Mouse (Mus musculus) large intestine, adult 2 months (tissue): ENCODE results near the gene Nle1. TPM values are rescaled to one million over a fixed set of nuclear protein-coding genes. Genes with fewer than 3 reads are reported as not detected.
A peak's percentile ranks its signal among the peaks of the same experiment; 100 is the strongest.

Experiments used
- DNase-seq: peaks from one replicate; pipeline ENCODE4 v3.0.0-alpha.2; 2012; ENCODE audit warnings: low read depth, low spot score
- WGBS: fragments of 180-500 bp; shearing (Covaris S2); methylation state at CpG from one replicate; pipeline ENCODE4 v1.1.7; 2018; 5-methylcytosine and 5-hydroxymethylcytosine counted together
- polyA plus RNA-seq: library from polyadenylated mRNA; depleted of rRNA; stranded (reverse); fragments of >200 nt; gene quantifications from 2 replicates; pipeline ENCODE4 v1.2.3, GENCODE M21; 2012

The Nle1 gene
- polyA plus RNA-seq, 1 experiment = 27.7 TPM

DNA sequence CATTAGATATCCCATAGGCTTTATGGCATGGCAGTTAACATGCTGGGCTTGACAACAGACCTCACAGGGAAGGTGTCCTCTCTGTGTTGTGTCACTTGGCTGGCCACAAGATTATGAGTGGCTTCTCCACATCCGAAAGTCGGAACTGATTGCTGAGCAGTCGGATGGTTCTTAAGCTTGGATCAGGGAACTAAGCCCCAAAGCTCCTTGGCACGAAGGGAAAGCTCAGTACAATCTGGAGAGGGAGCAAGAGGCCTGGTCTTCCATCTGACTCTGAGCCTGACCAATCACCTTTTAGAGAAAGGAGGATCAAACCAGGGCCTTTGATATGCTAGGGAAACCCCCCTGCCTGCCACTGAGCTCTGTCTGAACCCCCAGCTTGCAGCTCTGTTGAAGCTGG, 13.5 kb upstream of the Nle1 start:
- 76% methylated on average over 4 of the region's 4 CpGs for WGBS
- DNase-seq = no peak

DNA sequence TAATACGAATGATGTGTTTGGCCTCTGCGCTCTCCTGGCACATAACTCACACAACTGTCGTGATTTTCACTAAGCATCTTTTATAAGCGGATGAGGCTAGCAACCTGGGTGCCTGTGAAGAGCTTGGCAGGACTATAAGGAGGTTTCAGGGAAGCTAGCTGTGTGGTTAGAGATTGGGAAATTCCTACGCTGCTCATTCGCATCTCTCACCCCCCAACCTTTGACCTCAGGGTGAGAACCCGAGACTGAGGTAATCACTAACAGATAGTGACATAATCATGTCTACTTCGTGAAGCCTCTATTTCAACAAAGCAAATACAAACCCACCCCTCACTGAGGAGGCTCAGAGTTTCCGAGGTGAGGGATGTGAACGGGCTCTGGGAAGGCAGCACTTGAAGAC, 12.6 kb upstream of the Nle1 start:
- DNase-seq = no peak
- 48% methylated on average over 10 of the region's 10 CpGs for WGBS

DNA sequence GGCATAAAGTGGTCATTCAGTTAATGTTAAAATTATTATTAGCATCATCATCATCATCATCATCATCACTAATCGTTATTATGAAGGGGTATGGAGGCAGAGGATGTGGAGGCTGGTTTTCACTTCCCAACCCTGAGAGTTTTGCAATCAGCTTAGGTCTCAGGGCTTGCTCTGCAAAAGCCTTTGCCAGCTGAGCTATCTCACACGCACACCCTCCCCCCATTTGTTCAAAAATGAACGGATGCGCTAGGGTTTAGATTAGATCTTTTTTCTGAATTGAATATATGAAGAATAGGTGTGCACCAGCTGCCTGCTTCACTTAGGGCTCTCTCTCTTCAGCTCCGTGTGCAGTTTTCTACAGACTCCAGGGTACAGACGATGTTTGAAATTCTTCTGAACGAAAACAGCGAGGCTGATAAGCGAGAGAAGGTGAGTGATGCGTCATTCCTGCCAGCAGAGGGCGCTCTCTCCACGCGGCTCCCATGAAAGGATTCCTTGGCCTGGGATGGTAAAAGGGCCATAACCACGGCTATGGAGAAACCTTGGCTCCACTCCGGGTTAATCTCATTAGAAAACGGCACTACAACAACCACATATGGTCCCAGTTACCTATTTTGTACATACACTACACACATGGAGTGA, 6.6 kb upstream of the Nle1 start:
- peak; percentile 56 for DNase-seq
- 7% methylated on average over 16 of the region's 16 CpGs for WGBS

DNA sequence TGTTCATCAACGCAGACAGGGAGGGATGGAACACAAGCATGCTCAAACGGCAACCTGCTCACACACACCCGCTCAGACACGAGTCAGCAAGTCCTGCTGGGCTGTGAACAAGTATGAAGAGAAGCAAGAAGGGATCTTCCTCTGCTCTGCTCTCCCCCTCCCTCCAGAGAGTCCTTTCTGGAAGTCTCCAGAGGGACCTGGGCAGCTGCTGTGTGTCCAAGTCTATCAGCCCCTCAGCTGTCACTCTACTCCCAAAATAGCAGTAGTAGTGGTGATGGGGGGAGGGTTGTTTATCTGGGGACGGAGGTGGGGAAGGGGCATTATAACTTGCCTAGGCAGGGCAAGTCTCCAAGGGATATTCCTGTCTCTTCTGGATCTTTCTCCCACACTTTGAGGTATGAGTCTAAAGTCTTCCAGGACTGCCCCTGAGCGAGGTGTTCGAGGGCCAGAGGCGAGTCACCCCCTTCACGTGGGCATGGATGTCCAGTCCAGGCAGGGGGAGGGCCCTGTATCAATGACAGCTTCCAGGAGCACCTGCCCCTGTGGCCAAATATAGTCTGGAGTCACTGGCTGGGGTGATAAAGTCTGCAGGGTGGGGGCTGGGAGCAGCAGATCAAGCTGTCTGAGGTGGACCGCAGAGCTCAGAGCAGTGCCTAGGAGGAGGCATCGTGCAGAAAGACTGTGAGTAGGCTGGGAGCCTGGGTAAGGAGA, 2.6 kb upstream of the Nle1 start:
- 68% methylated on average over 11 of the region's 11 CpGs for WGBS
- DNase-seq = no peak

DNA sequence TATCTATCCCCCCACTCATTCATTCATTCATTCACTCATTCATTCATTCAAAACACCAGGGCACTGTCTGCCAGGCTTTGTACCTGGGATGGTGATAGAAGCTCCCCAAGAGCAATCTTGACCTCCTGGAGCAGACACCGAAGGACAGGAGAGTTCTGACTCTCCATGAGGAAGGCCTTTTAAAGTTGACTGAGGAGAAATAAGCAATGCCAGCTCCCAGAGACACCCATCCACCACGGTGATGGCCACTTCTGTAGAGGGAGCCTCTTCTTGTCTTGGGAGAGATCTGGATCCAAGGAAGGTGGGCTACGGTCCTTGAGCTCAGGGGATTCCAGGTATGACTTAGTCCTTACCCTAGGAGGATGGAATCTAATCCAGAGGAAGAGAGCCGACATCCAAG, 2.0 kb upstream of the Nle1 start, which contains the start of gene Unc45b:
TSS of gene Unc45b (plus strand) at position 301 of the 400 bp plus-strand sequence.
- WGBS = 88% methylated on average over 4 of the region's 4 CpGs
- no peak for DNase-seq

DNA sequence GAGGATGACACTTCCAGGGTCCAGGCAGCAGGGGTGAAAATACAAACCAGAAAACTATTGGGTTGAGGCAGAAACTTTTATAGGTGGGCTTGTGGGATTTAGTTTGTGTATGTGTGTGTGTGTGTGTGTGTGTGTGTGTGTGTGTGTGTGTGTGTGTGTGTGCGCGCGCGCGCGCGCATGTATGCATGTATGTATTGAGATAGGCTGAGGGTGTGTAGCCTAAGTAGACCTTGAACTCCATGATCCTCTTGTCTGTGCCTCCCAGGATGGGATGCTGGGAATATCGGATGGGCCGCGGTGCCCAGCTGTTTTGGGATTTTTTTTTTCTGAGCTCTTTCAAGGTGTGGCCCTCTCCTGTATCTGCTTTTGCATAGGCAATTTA, 388 bp upstream of the Nle1 start:
- 66% methylated on average over 10 of the region's 10 CpGs for WGBS

DNA sequence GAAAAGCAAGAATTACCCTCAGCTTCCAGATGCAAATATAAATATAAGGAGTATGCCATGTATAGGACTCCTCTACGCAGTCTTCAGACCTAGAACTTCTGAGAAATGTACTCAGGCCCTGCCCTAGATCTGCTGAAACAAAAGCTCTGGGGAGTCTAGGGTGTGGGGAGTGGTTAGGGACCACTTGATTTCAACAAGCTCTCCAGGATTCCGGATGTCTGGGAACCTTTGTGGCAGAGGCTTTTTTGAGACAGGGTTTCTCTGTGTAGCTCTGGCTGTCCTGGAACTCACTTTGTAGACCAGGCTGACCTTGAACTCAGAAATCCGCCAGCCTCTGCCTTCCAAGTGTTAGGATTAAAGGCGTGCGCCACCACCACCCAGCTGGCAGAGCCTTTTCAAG, 2.4 kb downstream of the Nle1 start:
- WGBS = 92% methylated on average over 5 of the region's 5 CpGs
- DNase-seq = no peak

More for the DNA sequence above, 388 bp upstream of the Nle1 start:
- no peak for DNase-seq

DNA sequence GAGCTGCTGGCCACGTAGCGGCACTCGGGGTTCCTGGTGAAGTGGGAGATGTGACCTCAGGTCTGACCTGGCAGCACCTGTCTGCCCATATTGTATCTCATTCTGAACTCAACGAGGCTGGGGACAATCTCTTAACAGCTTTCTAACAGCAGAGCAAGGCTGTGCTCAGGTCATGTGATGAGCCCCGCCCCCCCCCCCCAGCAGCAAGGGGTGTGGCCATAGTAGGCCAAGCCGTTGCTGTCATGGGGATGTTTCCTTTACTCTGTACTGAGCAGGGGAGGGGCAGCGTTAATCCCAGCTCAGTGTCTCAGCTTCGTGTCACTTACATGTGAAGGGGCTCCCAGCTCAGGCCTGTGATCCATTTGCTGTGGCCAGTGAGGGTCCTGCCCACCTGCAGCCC, 3.3 kb downstream of the Nle1 start:
- DNase-seq = no peak
- WGBS = 55% methylated on average over 8 of the region's 8 CpGs

DNA sequence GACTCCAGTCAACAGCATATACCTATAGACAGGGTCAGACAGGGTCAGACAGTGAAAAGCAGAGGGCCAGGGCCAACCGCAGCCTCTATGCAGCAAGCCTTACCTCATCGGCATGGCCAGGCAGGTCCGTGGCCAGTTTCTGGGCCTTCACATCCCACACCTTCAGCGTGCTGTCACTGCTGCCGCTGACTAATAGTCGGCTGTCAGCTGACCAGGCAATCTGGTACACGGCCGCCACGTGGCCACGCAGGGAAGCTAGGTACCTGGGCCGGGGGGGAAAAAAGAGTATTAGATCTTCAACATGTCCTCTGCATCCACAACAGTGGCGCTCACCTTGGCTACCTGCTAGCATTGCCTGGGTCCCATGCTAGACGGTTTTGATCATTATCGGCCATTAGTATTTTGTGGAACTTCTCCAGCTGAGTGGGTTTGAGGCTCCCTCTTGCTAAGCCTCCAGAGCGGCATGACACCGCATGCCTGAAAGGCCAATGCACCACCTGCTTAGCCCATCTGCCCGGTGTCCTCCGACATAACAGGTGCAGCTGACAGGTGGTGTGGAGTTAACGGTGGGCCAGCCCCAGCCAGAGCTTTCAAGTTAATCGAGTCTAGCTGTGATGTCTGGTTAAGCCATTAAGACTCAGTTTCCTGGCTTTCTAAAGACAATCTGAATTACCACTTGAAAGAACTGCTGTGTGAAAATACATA, 6.5 kb downstream of the Nle1 start:
- DNase-seq = no peak
- 92% methylated on average over 20 of the region's 20 CpGs for WGBS

DNA sequence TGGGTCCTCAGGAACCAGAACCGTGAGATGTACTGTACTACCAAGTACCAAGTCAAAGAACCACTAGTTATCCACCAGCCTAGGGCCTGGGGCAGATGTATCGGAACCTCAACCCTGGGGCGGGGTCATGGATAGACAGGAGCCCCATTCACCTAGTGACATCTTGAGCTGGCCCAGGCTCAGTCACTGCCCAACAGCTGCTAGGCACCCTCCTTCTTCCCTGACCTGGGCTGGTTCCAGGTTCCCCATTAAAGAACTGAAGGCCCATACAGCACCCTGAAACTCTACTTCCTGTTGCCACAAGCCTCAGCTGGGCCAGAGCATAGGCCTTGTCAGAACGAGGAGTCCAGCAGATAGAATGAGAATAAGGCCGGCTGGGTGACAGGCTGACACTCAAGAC, 8.5 kb downstream of the Nle1 start:
- 88% methylated on average over 5 of the region's 5 CpGs for WGBS
- DNase-seq = no peak

DNA sequence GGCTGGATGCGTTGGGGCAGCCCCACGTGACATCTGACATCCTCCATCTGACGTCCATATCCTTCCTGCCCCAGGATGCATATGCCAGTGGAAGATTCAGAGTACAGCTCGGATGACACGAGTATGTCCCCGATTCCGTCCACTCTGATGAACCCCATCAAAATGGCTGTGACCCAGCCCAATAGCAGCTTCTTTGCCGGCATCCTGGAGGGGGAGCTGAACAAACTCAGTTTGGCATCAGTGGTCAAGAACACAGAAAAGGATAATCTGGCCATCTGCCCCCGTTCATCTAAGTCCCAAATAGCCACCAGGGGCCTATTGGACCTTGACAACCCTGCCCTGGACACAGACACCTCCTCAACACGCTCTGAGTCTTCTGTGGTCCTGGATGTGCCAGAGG, 10.7 kb downstream of the Nle1 start:
- no peak for DNase-seq
- WGBS = 87% methylated on average over 10 of the region's 10 CpGs

DNA sequence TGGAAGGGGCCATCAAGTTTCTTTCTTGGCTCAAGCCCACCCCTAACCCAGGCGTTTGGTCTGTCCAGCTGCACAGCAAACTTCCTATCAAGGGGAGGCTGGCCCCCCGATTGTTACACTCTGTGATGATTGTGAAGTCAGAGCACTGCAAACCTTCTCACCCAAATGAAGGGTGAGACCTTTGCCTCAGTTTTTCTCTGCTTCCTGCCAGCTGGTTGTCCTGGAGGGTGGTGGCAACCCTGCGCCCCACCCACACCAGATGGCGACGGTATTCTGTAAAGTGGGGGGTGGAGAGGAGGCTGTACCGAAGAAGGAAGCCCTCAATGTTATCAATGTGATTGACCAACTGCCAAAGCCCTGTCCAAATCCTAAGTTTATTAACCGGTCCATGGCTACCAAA, 16.3 kb downstream of the Nle1 start, which contains the start of gene Fndc8:
TSS of gene Fndc8 (plus strand) at position 189 of the 400 bp plus-strand sequence.
- no peak for DNase-seq
- 20% methylated on average over 7 of the region's 7 CpGs for WGBS

DNA sequence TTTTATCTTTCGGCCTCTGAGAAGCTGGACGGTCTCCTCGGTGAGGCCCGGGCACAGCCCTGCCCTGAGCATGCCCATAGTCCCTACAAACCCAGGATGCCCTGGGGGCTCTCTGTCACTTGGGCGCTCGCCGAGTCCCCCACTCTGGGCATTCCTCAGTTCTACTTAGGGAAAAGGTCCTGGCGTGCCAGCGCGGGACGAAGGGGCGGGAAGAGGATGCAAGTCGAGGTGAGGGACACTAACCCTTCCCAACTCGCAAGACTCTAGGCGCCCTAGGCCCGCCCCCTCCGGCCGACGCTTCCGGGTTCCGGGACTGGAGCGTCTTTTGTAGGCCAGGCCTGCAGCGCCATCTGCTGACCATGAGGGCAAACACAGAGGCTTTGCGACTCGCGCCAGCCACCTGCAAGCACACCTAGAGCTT, 17.9 kb downstream of the Nle1 start, which contains the start of gene Rad51d:
TSS of gene Rad51d (minus strand) at position 273 of the 421 bp plus-strand sequence.
- under 1% methylated on average over 26 of the region's 26 CpGs for WGBS
- DNase-seq = peak; percentile 95

DNA sequence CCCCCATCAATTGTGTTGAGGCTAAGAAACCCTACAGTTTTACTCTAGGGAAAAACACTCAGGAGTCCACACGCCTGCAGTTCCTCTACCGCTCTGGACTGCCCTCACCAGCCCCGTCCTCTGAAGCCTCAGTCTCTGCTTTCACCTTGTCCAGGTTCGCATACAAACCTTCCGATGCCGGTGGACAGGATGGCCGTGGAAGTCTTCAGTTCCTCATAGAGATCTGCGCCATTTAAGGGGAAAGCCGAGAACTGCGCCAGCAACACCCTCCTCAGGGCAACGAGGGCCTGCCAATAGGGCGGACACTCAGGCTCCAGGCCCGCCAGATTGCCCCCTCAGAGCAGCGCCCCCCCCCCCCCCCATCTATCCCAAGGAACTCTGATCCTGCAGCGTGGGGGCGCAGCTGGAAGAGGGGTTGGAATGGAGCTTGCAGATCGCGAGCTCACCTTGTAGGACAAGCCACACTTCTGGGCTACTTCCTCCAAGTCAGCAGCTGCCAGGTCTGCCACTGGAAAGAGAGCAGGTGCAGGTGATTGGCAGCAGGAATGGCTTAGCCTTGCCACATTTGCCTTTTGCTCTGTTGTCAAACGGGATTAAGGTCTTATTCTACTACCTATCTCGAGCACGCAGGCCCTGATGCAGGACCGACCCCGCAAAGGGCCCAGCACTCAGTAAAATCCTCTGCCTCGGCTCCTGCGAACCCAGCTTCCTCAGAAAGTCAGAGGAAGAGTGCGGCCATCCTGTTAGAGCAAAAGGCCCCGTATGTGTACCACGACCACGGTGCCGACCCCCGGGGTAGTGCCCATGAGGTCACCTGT, 18.5 kb downstream of the Nle1 start:
- WGBS = 2% methylated on average over 31 of the region's 31 CpGs
- no peak for DNase-seq

DNA sequence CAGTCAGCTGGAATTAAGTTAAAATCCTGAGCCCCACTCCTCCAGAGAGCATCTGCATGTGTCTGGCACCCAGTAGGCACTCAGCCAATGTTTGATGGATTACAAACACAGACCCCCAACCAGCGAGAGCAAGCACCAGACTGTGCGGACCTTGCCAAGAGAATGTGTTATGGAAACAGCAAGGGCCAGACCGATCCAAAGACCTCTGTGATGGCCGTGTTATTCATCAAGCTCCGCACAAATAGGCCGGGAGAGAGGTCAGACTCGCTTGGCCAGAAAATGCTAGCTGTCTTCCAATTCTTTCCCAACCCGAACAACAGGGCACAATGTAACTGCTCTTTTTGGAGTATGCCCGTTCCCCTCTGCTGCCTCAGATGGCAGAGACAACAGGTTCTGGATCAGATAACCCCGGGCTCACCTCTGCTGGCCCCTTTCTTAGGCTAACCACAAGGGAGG, 19.7 kb downstream of the Nle1 start:
- 43% methylated on average over 10 of the region's 10 CpGs for WGBS

DNA sequence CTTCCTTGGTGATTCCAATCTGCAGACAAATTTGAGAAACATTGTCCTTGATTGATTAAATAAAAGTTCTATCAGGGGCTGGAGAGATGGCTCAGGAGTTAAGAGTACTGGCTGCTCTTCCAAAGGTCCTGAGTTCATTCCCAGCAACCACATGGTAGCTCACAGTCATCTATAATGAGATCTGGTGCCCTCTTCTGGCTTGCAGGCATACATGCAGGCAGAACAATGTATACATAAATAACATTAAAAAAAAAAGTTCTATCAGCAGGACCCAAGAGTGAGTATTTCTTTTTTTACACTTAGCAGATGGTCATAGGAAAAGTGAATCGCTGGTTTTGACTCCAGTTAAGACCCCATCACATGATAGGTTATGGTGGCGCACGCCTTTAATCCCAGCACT, 21.7 kb downstream of the Nle1 start:
- 90% methylated on average over 3 of the region's 3 CpGs for WGBS

More for the DNA sequence above, 19.7 kb downstream of the Nle1 start:
- no peak for DNase-seq

DNA sequence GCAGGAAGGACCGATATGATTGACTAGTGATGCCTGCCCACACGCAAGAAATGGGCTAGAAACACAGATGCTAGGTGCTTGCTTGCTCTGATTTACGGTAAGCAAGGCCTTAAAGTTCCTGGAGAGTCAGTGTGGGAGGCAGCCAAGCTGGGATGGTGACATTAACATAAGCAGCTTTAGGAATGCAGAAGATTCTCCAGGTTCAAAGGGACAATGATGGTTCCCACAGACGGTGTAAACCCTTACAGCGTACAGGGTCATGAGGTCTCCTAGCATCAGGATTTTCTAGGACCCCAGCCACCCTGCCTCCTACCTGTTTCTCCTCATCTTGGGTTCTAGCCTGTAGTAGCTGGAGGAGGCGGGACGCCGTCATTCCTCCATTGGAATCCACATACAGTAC, 25.0 kb downstream of the Nle1 start:
- WGBS = 85% methylated on average over 8 of the region's 8 CpGs
- no peak for DNase-seq

More for the DNA sequence above, 21.7 kb downstream of the Nle1 start:
- DNase-seq = no peak

DNA sequence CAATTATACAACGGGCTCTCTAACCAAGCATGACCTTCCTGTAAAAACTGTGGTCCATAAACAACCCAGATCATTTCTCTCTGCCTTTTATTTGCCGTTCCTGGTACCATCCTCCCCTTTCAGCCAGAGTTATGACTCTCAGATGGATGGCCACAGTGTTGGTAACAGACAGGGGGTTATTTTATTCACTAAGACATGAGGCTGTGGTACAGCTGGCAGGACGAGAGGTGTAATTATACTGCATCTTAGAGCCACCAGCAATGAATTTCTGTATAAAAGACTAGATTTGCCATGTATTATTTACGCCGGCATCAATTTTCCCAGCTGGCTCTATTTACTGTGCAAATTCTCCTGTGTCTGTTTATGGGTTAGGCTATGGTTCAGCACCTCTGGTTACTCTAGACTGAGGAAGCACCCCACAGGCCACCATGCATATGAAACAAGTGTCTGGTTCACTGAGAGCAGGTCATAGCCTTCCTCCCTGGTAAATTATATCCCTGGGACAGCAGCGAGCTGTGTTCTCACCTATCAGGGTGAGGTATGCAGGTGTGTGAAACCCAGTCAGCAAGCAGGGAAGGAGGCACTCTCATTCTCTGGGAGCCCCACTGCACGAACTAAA, 30.4 kb downstream of the Nle1 start:
- DNase-seq = no peak
- 85% methylated on average over 7 of the region's 7 CpGs for WGBS

DNA sequence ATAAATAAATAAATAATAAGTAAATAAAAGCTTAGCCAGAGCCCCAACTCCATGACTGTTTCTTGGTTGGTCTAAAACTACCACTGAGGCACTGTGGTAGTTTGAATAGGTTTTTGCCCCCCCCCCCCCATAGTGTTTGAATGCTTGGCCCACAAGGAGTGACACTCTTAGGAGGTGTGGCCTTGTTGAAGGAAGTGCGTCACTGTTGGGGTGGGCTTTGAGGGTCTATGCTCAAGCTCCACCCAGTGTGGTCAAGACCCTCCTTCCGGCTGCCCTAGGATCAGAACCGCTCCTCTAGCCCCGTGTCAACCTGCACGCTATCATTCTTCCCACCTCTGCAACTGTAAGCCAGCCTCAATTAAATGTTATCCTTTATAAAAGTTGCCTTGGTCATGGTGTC, 32.6 kb downstream of the Nle1 start:
- 92% methylated on average over 5 of the region's 5 CpGs for WGBS
- DNase-seq = no peak
